Mouse (Mus musculus) bone marrow, adult 2 months (tissue): Measurements from ENCODE around the gene Stt3b. TPM values are rescaled to one million over a fixed set of nuclear protein-coding genes. Genes with fewer than 3 reads are reported as not detected.

Source experiments
- H3K27ac ChIP-seq: fragments of 200-500 bp; 2 replicates; pipeline ENCODE4 v1.5.1; 2012; ENCODE audit warnings: low read depth, mild to moderate bottlenecking, control low read depth, inconsistent platforms, low read length; ENCODE audit not compliant: control insufficient read depth, poor library complexity, insufficient read depth
- H3K4me1 ChIP-seq: fragments of 200-500 bp; 2 replicates; pipeline ENCODE4 v1.6.1; 2011; ENCODE audit warnings: low read length; ENCODE audit not compliant: control insufficient read depth, insufficient read depth
- H3K4me3 ChIP-seq: fragments of 200-500 bp; replicated peaks from 2 replicates; pipeline ENCODE3; 2011; ENCODE audit warnings: mild to moderate bottlenecking, low read depth, low read length, control low read depth; ENCODE audit not compliant: control insufficient read depth
- CTCF ChIP-seq: fragments of 200-500 bp; IDR thresholded peaks from 2 replicates; pipeline ENCODE4 v1.5.1; 2011; ENCODE audit warnings: low read length, control low read depth; ENCODE audit not compliant: control insufficient read depth, insufficient read depth
- POLR2A ChIP-seq: fragments of 200-500 bp; IDR thresholded peaks from 2 replicates; pipeline ENCODE4 v1.6.1; 2011; ENCODE audit warnings: low read depth, mild to moderate bottlenecking, control low read depth, low read length, borderline replicate concordance; ENCODE audit not compliant: control insufficient read depth
- WGBS: fragments of 180-500 bp; shearing (Covaris S2); methylation state at CpG from one replicate; pipeline ENCODE4 v1.1.7; 2018; 5-methylcytosine and 5-hydroxymethylcytosine counted together
- polyA plus RNA-seq: library from polyadenylated mRNA; stranded (reverse); fragments of >200 nt; gene quantifications from 2 replicates; pipeline ENCODE4 v1.2.4, GENCODE M21; 2011; ENCODE audit warnings: low replicate concordance; ENCODE audit not compliant: missing spikeins, insufficient read depth, insufficient read length

The Stt3b gene
- polyA plus RNA-seq, 1 experiment, result 23.9 TPM

GRCm38 (mm10) chr9:115271556-115271955 is 38.7 kb downstream of the Stt3b start:
- no peaks in the 10 kb centered on the region for H3K4me1 ChIP-seq
- no peak overlapping the region for H3K4me3 ChIP-seq
- WGBS, result 83% methylated on average over 3 of the region's 3 CpGs
- TF ChIP-seq POLR2A, result no peak
- no peak overlapping the region for H3K27ac ChIP-seq

- TF ChIP-seq POLR2A, result no peak
- H3K4me1 ChIP-seq, result no peaks in the 10 kb centered on the region; the same call in 1 of the 2 replicates
- 69% methylated on average over 5 of the region's 5 CpGs for WGBS
- H3K4me3 ChIP-seq, result no peak overlapping the region
- H3K27ac ChIP-seq, result no peak overlapping the region
These were observed 48.3 kb downstream of the Stt3b start for GRCm38 (mm10) chr9:115261896-115262295.

- 53% methylated on average over 8 of the region's 8 CpGs for WGBS
- H3K4me1 ChIP-seq, result no peaks in the 10 kb centered on the region; the same call in 1 of the 2 replicates
- TF ChIP-seq CTCF (no peak), POLR2A (no peak)
- no peak overlapping the region for H3K27ac ChIP-seq
- H3K4me3 ChIP-seq, result no peak overlapping the region
These were observed 48.8 kb downstream of the Stt3b start for GRCm38 (mm10) chr9:115261456-115261855.

- no peak overlapping the region for H3K27ac ChIP-seq
- no peak overlapping the region for H3K4me3 ChIP-seq
- WGBS, result 71% methylated on average over 7 of the region's 7 CpGs
- H3K4me1 ChIP-seq, result no peaks in the 10 kb centered on the region; the same call in 1 of the 2 replicates
- no peak for TF ChIP-seq CTCF
These were observed 49.8 kb downstream of the Stt3b start for GRCm38 (mm10) chr9:115260464-115260863.

- Histone ChIP-seq H3K4me3 (no peak overlapping the region), H3K27ac (no peak overlapping the region), H3K4me1 (no peaks in the 10 kb centered on the region; the same call in 1 of the 2 replicates)
- no peak for TF ChIP-seq CTCF
- no peak for TF ChIP-seq POLR2A
- WGBS, result 88% methylated on average over 4 of the region's 4 CpGs
These were observed 50.4 kb downstream of the Stt3b start for GRCm38 (mm10) chr9:115259866-115260265.

- TF ChIP-seq CTCF (no peak), POLR2A (no peak)
- WGBS, result 85% methylated on average over 6 of the region's 6 CpGs
- H3K4me1 ChIP-seq, result no peaks in the 10 kb centered on the region; the same call in 1 of the 2 replicates
- no peak overlapping the region for H3K4me3 ChIP-seq
- H3K27ac ChIP-seq, result no peak overlapping the region
These were observed 52.4 kb downstream of the Stt3b start for GRCm38 (mm10) chr9:115257733-115258286.

GRCm38 (mm10) chr9:115249145-115249544 is 61.1 kb downstream of the Stt3b start:
- TF ChIP-seq CTCF (no peak), POLR2A (no peak)
- H3K27ac ChIP-seq, result no peak overlapping the region
- WGBS, result 58% methylated on average over 5 of the region's 5 CpGs
- H3K4me3 ChIP-seq, result no peak overlapping the region
- no peaks in the 10 kb centered on the region; the same call in 1 of the 2 replicates for H3K4me1 ChIP-seq

- 88% methylated on average over 6 of the region's 6 CpGs for WGBS
- Histone ChIP-seq H3K4me3 (no peak overlapping the region), H3K4me1 (no peaks in the 10 kb centered on the region; the same call in 1 of the 2 replicates), H3K27ac (no peak overlapping the region)
- TF ChIP-seq POLR2A (no peak), CTCF (no peak)
These were observed 65.1 kb downstream of the Stt3b start for GRCm38 (mm10) chr9:115245092-115245491.

- TF ChIP-seq POLR2A (no peak), CTCF (no peak)
- H3K27ac ChIP-seq, result no peak overlapping the region
- 93% methylated on average over 6 of the region's 6 CpGs for WGBS
- H3K4me3 ChIP-seq, result no peak overlapping the region
- H3K4me1 ChIP-seq, result no peaks in the 10 kb centered on the region
These were observed 66.6 kb downstream of the Stt3b start for GRCm38 (mm10) chr9:115243630-115244029.
